28 mouse cellular contexts compared by ENCODE assay signal in the genomic region with DNA sequence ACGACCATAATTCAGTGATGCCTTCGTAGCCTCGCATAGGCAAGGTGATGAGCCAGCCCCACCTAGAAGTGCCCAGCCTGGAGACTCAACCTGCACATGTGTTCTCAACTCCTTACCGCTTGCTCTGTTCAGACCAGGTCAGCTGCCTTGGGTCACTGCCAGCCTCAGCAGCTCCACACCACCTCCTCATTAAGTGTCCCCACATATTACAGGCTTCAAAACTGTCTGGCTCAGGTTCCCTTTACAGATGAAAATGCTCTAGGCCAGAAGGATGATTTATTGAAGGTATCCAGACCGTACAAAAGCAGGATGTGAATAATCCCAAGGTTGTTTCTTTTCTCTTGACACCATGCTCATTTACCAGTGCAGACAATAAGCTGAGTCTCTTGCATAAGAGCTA. TPM values are rescaled to one million over a fixed set of nuclear protein-coding genes. Genes with fewer than 3 reads are reported as not detected.
DNase-seq lines count a peak whose midpoint lies in the region; ATAC-seq and TF ChIP-seq lines count a peak whose summit lies in the region.
"Had no signal": no experiment of that assay in that cellular context is flagged by ENCODE, and none has a peak within 500 bp of the region (broad histone marks: within the 10 kb centered on the region; RNA-seq: fewer than 3 reads in every experiment).

No protein-coding gene starts in this region.

- H3K4me3 ChIP-seq in heart, embryonic 12.5 days: no peak overlapping the region
- H3K4me3 ChIP-seq in liver, postnatal 0 days (ENCODE audit: low read depth, low read length): no peak overlapping the region
- no peak overlapping the region for H3K4me3 ChIP-seq in kidney, embryonic 16.5 days (ENCODE audit: low read length)
- H3K4me3 ChIP-seq in thymus, adult 2 months (ENCODE audit: control insufficient read depth, insufficient read depth, low read length): no peak overlapping the region
- H3K4me3 ChIP-seq: embryonic facial prominence, embryonic 10.5 days; embryonic facial prominence, embryonic 15.5 days; forebrain, embryonic 13.5 days; hindbrain, embryonic 15.5 days; limb, embryonic 10.5 days; limb, embryonic 15.5 days; megakaryocyte, embryonic 14.5 days; midbrain, embryonic 12.5 days; myocyte; neural tube, embryonic 12.5 days had no signal

- H3K27me3 ChIP-seq in heart, embryonic 12.5 days (replicated peaks): no peaks in the 10 kb centered on the region
- no peaks in the 10 kb centered on the region for H3K27me3 ChIP-seq in liver, postnatal 0 days (ENCODE audit: insufficient read depth, low read length)
- no peaks in the 10 kb centered on the region for H3K27me3 ChIP-seq in kidney, embryonic 16.5 days (ENCODE audit: insufficient read depth, low read length)
- H3K27me3 ChIP-seq in thymus, adult 2 months (ENCODE audit: control insufficient read depth, insufficient read depth, low read length): no peaks in the 10 kb centered on the region
- H3K27me3 ChIP-seq: CH12.LX; embryonic facial prominence, embryonic 15.5 days; forebrain, embryonic 13.5 days; hindbrain, embryonic 15.5 days; limb, embryonic 15.5 days; midbrain, embryonic 12.5 days; neural tube, embryonic 12.5 days had no signal

- TF ChIP-seq POLR2A in thymus, adult 2 months (IDR thresholded peaks at IDR 0.05; ENCODE audit: control insufficient read depth, extremely low read depth, insufficient read depth, low read length, poor library complexity): no peak

- H3K4me2 ChIP-seq in heart, embryonic 12.5 days: no peak overlapping the region
- no peak overlapping the region for H3K4me2 ChIP-seq in liver, postnatal 0 days (ENCODE audit: low read depth, low read length)
- H3K4me2 ChIP-seq in kidney, embryonic 16.5 days (replicated peaks; ENCODE audit: low read depth, low read length): no peak overlapping the region
- H3K4me2 ChIP-seq: embryonic facial prominence, embryonic 15.5 days; forebrain, embryonic 13.5 days; hindbrain, embryonic 15.5 days; limb, embryonic 15.5 days; lung, embryonic 14.5 days; midbrain, embryonic 12.5 days; neural tube, embryonic 12.5 days had no signal

- H3K9me3 ChIP-seq in heart, embryonic 12.5 days (replicated peaks): no peaks in the 10 kb centered on the region
- H3K9me3 ChIP-seq in liver, postnatal 0 days (ENCODE audit: low read length): no peaks in the 10 kb centered on the region
- no peaks in the 10 kb centered on the region for H3K9me3 ChIP-seq in kidney, embryonic 16.5 days (ENCODE audit: low read length)
- H3K9me3 ChIP-seq: embryonic facial prominence, embryonic 10.5 days; embryonic facial prominence, embryonic 15.5 days; forebrain, embryonic 13.5 days; hindbrain, embryonic 15.5 days; limb, embryonic 10.5 days; limb, embryonic 15.5 days; megakaryocyte, embryonic 14.5 days; midbrain, embryonic 12.5 days; neural tube, embryonic 12.5 days had no signal

- ATAC-seq in heart, embryonic 12.5 days (ENCODE audit: insufficient number of reproducible peaks, low FRiP score): no peak
- ATAC-seq in liver, postnatal 0 days: no peak
- peak; percentile 41; the same call in 1 of the 2 replicates for ATAC-seq in kidney, embryonic 16.5 days (ENCODE audit: low FRiP score, low TSS enrichment)
- no peak for ATAC-seq in inflammation-experienced regulatory T-cells, adult 6 months
- ATAC-seq: activated CD4-positive, CD25-positive, alpha-beta regulatory T cell, adult 4 months; forebrain, embryonic 13.5 days had no signal

- WGBS in heart, embryonic 12.5 days: 80% methylated on average over 5 of the region's 5 CpGs
- WGBS in liver, postnatal 0 days (ENCODE audit: insufficient replicate concordance): 70% methylated on average over 5 of the region's 5 CpGs
- whole genome bisulfite sequencing in kidney, embryonic 16.5 days: 36% methylated on average over 5 of the region's 5 CpGs
- 93% methylated on average over 5 of the region's 5 CpGs for WGBS in thymus, adult 2 months

- no peak for TF ChIP-seq CTCF in liver, postnatal 0 days (IDR thresholded peaks at IDR 0.05; ENCODE audit: low read depth)
- no peak for TF ChIP-seq CTCF in thymus, adult 2 months (IDR thresholded peaks at IDR 0.05; ENCODE audit: borderline replicate concordance, control insufficient read depth, extremely low read depth, insufficient read depth, low read length, poor library complexity)

- no peak for TF ChIP-seq EP300 in liver, postnatal 0 days (IDR thresholded peaks at IDR 0.05; ENCODE audit: low read depth)

- H3K4me1 ChIP-seq in heart, embryonic 12.5 days (replicated peaks): peaks cover 41% of the 10 kb centered on the region
- H3K4me1 ChIP-seq in liver, postnatal 0 days (ENCODE audit: insufficient read depth): peaks cover 21% of the 10 kb centered on the region
- peaks cover 28% of the 10 kb centered on the region for H3K4me1 ChIP-seq in kidney, embryonic 16.5 days (ENCODE audit: insufficient read depth, low read length)
- H3K4me1 ChIP-seq in thymus, adult 2 months (replicated peaks; ENCODE audit: control insufficient read depth, insufficient read depth, low read length): no peaks in the 10 kb centered on the region

- H3K36me3 ChIP-seq in heart, embryonic 12.5 days: peaks cover 8% of the 10 kb centered on the region
- no peaks in the 10 kb centered on the region for H3K36me3 ChIP-seq in liver, postnatal 0 days (replicated peaks; ENCODE audit: insufficient read depth, low read length)
- H3K36me3 ChIP-seq in kidney, embryonic 16.5 days (ENCODE audit: insufficient read depth, low read length): peaks cover 8% of the 10 kb centered on the region; the same call in 1 of the 2 replicates
- H3K36me3 ChIP-seq in thymus, adult 2 months (ENCODE audit: control insufficient read depth, insufficient read depth, low read length): no peaks in the 10 kb centered on the region
- H3K36me3 ChIP-seq: hindbrain, embryonic 15.5 days; midbrain, embryonic 12.5 days; neural tube, embryonic 12.5 days had no signal

- H3K27ac ChIP-seq in heart, embryonic 12.5 days (ENCODE audit: poor library complexity, severe bottlenecking): peak overlapping the region; percentile 12; the same call in 1 of the 2 replicates
- H3K27ac ChIP-seq in liver, postnatal 0 days (ENCODE audit: low read depth): peak overlapping the region; percentile 31; the same call in 1 of the 2 replicates
- no peak overlapping the region for H3K27ac ChIP-seq in kidney, embryonic 16.5 days (ENCODE audit: low read length)
- H3K27ac ChIP-seq in thymus, adult 2 months (ENCODE audit: control insufficient read depth, insufficient read depth, low read length): no peak overlapping the region
- H3K27ac ChIP-seq: embryonic facial prominence, embryonic 10.5 days; embryonic facial prominence, embryonic 15.5 days; forebrain, embryonic 13.5 days; hindbrain, embryonic 15.5 days; limb, embryonic 10.5 days; limb, embryonic 15.5 days; liver, embryonic 14.5 days; midbrain, embryonic 12.5 days; neural tube, embryonic 12.5 days had no signal

- no peak for DNase-seq in heart, adult 18-20 months
- DNase-seq in liver, postnatal 0 days: no peak
- no peak for DNase-seq in liver
- DNase-seq in kidney, postnatal 36 days: peak; percentile 52 to 68
- no peak for DNase-seq in thymus, adult 2 months
- DNase-seq: adrenal gland, adult 2 months; cerebellum, adult 18-20 months; cerebellum, postnatal 14 days; gastrocnemius, postnatal 25 days; layer of hippocampus, adult 9-11 months; lung, embryonic 14.5 days; thymus, postnatal 25 days had no signal

- H3K9ac ChIP-seq in heart, embryonic 12.5 days: no peak overlapping the region
- H3K9ac ChIP-seq in liver, postnatal 0 days (replicated peaks): no peak overlapping the region
- no peak overlapping the region for H3K9ac ChIP-seq in kidney, embryonic 16.5 days (replicated peaks; ENCODE audit: low read length)
- H3K9ac ChIP-seq: embryonic facial prominence, embryonic 15.5 days; forebrain, embryonic 13.5 days; hindbrain, embryonic 15.5 days; limb, embryonic 15.5 days; liver, embryonic 14.5 days; lung, embryonic 14.5 days; midbrain, embryonic 12.5 days; neural tube, embryonic 12.5 days had no signal

RNA-seq across cellular contexts. Expression of a gene that starts 8.4 kb away (rescaled TPM):
- 126 and 135 TPM in 2 replicates for polyA plus RNA-seq in heart, embryonic 12.5 days (2016; fragmentation: Nextera tagmentation; extraction: Ambion mirVana)
- total RNA-seq in heart, adult 18-20 months (2021): 10 to 100 TPM; 12.8 to 13.2 TPM
- 26.6 and 33.4 TPM in 2 replicates for polyA plus RNA-seq in liver, postnatal 0 days (2015; fragmentation: Nextera tagmentation; extraction: Ambion mirVana)
- 221 and 236 TPM in 2 replicates for polyA plus RNA-seq in kidney, embryonic 16.5 days (2015; fragmentation: Nextera tagmentation; extraction: Ambion mirVana)
- polyA plus RNA-seq in inflammation-experienced regulatory T-cells, adult 6 months (2017; shearing (Covaris generic)): under 1 TPM in 2 of 3 experiments, not detected in 1; 0.70 to 0.77 TPM
- 4.6 and 5.9 TPM in 2 replicates for polyA plus RNA-seq in thymus, adult 2 months (2012; rRNA removed)

Comparison
In these comparisons a context has a peak if more than half of its experiments do, and no peak if none do; other contexts are left out.
1. H3K27ac ChIP-seq: peak in heart, embryonic 12.5 days (single experiment) and liver, postnatal 0 days (single experiment); none in kidney, embryonic 16.5 days (single experiment) and thymus, adult 2 months (single experiment).
2. DNase-seq: peak in kidney, postnatal 36 days (2 of 2); none in heart, adult 18-20 months (0 of 2), liver, postnatal 0 days (single experiment), liver (single experiment) and thymus, adult 2 months (single experiment).